In genomic region chr9:61694206-61694605, GRCm38 (mm10) we compare ENCODE assay signal across 22 mouse cellular contexts.
DNase-seq lines count a peak whose midpoint lies in the region; ATAC-seq and TF ChIP-seq lines count a peak whose summit lies in the region.
"Had no signal": no experiment of that assay in that cellular context is flagged by ENCODE, and none has a peak within 500 bp of the region (broad histone marks: within the 10 kb centered on the region; RNA-seq: fewer than 3 reads in every experiment).

No protein-coding gene starts in this region.

- no peaks in the 10 kb centered on the region for H3K79me2 ChIP-seq in C2C12 (ENCODE audit: control insufficient read depth, insufficient read depth)
- no peaks in the 10 kb centered on the region for H3K79me2 ChIP-seq in myocyte (ENCODE audit: control insufficient read depth, insufficient read depth)

- no peaks in the 10 kb centered on the region for H3K36me3 ChIP-seq in C2C12 (ENCODE audit: control insufficient read depth, insufficient read depth)
- no peaks in the 10 kb centered on the region for H3K36me3 ChIP-seq in myocyte (ENCODE audit: control insufficient read depth, insufficient read depth)
- H3K36me3 ChIP-seq in stomach, postnatal 0 days (ENCODE audit: control insufficient read depth, insufficient read depth, low read length) = no peaks in the 10 kb centered on the region
- H3K36me3 ChIP-seq: embryonic facial prominence, embryonic 13.5 days; embryonic facial prominence, embryonic 15.5 days; forebrain, embryonic 10.5 days; forebrain, embryonic 12.5 days had no signal

- H3K4me2 ChIP-seq in myocyte (ENCODE audit: low read depth) = no peak overlapping the region
- no peak overlapping the region for H3K4me2 ChIP-seq in stomach, postnatal 0 days (replicated peaks; ENCODE audit: low read depth)
- H3K4me2 ChIP-seq: embryonic facial prominence, embryonic 13.5 days; embryonic facial prominence, embryonic 15.5 days; forebrain, embryonic 12.5 days had no signal

- H3K9ac ChIP-seq in stomach, postnatal 0 days (ENCODE audit: low read length) = no peak overlapping the region
- H3K9ac ChIP-seq: embryonic facial prominence, embryonic 13.5 days; embryonic facial prominence, embryonic 15.5 days; forebrain, embryonic 12.5 days had no signal

- DNase-seq in brain, adult 2 months (ENCODE audit: low read depth, low spot score) = peak; percentile 22
- no peak for DNase-seq in B cell, adult 2 months
- DNase-seq in heart, postnatal 10 days = no peak
- DNase-seq in stomach, postnatal 0 days (ENCODE audit: low spot score) = no peak
- DNase-seq: adrenal gland, adult 2 months; adrenal gland, postnatal 10 days; adrenal gland, postnatal 36 days; cerebellum, adult 11-12 months; cerebellum, adult 2 months; cerebellum, adult 9-10 months; cerebellum, postnatal 10 days; cerebellum, postnatal 25 days had no signal

- peak; percentile 66 for ATAC-seq in granulocyte monocyte progenitor cell, adult 5-6 weeks (replicated peaks; ENCODE audit: poor library complexity, severe bottlenecking)
- no peak for ATAC-seq in stomach, postnatal 0 days (ENCODE audit: low FRiP score, low TSS enrichment)
- ATAC-seq: forebrain, embryonic 14.5 days; forebrain, embryonic 16.5 days had no signal

- whole genome bisulfite sequencing in stomach, postnatal 0 days = 47% methylated on average over 10 of the region's 10 CpGs

- no peaks in the 10 kb centered on the region for H3K79me3 ChIP-seq in C2C12 (ENCODE audit: low read depth)

- no peak for TF ChIP-seq EP300 in stomach, postnatal 0 days (optimal IDR thresholded peaks at IDR 0.05)

- H3K4me1 ChIP-seq in stomach, postnatal 0 days (replicated peaks; ENCODE audit: control insufficient read depth, insufficient read depth) = no peaks in the 10 kb centered on the region

- H3K4me3 ChIP-seq in C2C12 (ENCODE audit: insufficient read depth, poor library complexity, severe bottlenecking) (no peak overlapping the region), myocyte (no peak overlapping the region)
- H3K4me3 ChIP-seq in stomach, postnatal 0 days (ENCODE audit: low read depth, low read length) = no peak overlapping the region
- H3K4me3 ChIP-seq: embryonic facial prominence, embryonic 13.5 days; embryonic facial prominence, embryonic 15.5 days; erythroblast, embryonic 14.5 days; forebrain, embryonic 10.5 days; forebrain, embryonic 12.5 days had no signal

- no peaks in the 10 kb centered on the region for H3K27me3 ChIP-seq in C2C12 (ENCODE audit: control insufficient read depth, insufficient read depth, insufficient read length)
- no peaks in the 10 kb centered on the region for H3K27me3 ChIP-seq in myocyte (ENCODE audit: control insufficient read depth, insufficient read depth, insufficient read length)
- no peaks in the 10 kb centered on the region for H3K27me3 ChIP-seq in stomach, postnatal 0 days (ENCODE audit: control insufficient read depth, insufficient read depth, low read length)

- intact Hi-C loops in heart, postnatal 10 days (cut with DNase I) = no loop called here

- H3K27ac ChIP-seq in stomach, postnatal 0 days (replicated peaks) = no peak overlapping the region
- H3K27ac ChIP-seq: embryonic facial prominence, embryonic 13.5 days; embryonic facial prominence, embryonic 15.5 days; forebrain, embryonic 10.5 days; forebrain, embryonic 12.5 days had no signal

- H3K9me3 ChIP-seq in stomach, postnatal 0 days (ENCODE audit: control insufficient read depth, low read length) = no peaks in the 10 kb centered on the region
- H3K9me3 ChIP-seq: embryonic facial prominence, embryonic 13.5 days; embryonic facial prominence, embryonic 15.5 days; forebrain, embryonic 10.5 days; forebrain, embryonic 12.5 days had no signal

- TF ChIP-seq POLR2A in myocyte (IDR thresholded peaks at IDR 0.05; ENCODE audit: insufficient read length, low read depth) = no peak

- H3ac ChIP-seq in C2C12 (ENCODE audit: control insufficient read depth, insufficient read length, low read depth) (no peak overlapping the region), myocyte (ENCODE audit: control insufficient read depth, insufficient read length) (no peak overlapping the region)

- TF ChIP-seq CTCF in C2C12 (IDR thresholded peaks at IDR 0.05; ENCODE audit: control insufficient read depth, insufficient read depth, insufficient read length) = no peak
- TF ChIP-seq CTCF in stomach, postnatal 0 days (IDR thresholded peaks at IDR 0.05; ENCODE audit: low read depth) = no peak

TF ChIP-seq in C2C12, 6 proteins besides CTCF, POLR2A, EP300 and RAD21:
- TF ChIP-seq USF1 (IDR thresholded peaks at IDR 0.05; ENCODE audit: low read depth) = no peak
- TF ChIP-seq MYOD1 (IDR thresholded peaks at IDR 0.05; ENCODE audit: control insufficient read depth, insufficient read length, low read depth) = peak; percentile 58
- TF ChIP-seq MAX (IDR thresholded peaks at IDR 0.05) = no peak
- TF ChIP-seq CEBPB (IDR thresholded peaks at IDR 0.05; ENCODE audit: low read depth) = no peak
- no peak for TF ChIP-seq MYOG (IDR thresholded peaks at IDR 0.05; ENCODE audit: control insufficient read depth, extremely low read depth, insufficient read length)

TF ChIP-seq in myocyte, 11 proteins besides CTCF, POLR2A, EP300 and RAD21:
- TF ChIP-seq POLR2AphosphoS2 (IDR thresholded peaks at IDR 0.05; ENCODE audit: insufficient read length, low read depth) (no peak), MYOD1 (IDR thresholded peaks at IDR 0.05; ENCODE audit: control insufficient read depth in 1 of 3, insufficient read length in 2 of 3, low read depth in 2 of 3) (peak in 2 of 3 experiments; percentile 61)
